Mouse (Mus musculus): ENCODE data around the gene Il17rc.

Il17rc gene

DNA sequence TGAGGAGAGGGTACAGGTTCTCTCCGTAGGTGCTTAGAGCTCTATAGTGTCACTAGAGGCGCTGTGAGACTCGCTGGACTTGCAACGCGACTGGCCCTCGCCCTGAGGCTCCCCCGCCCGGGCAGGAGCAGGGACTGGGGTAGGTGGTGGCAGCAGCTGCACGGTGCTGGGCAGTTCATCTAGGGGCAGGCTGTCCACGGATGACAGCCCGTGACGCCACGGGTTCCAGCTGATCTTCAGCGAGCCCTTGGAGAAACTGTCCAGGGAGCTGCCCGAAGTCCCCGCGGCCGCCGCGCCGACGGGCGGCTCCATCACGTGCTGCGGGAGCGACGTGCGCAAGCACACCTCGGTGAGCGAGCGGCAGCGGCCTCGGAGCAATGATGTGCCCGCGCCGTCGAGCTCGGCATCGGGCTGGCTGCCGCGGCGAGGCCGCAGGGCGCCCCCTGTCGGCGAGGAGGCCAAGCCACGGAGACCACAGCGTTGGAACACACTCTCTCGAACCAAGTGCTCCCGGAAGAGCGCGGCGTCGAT lies 23.1 kb downstream of the Il17rc start:
- ATAC-seq (ENCODE audit: low TSS enrichment) = peak; percentile 53

DNA sequence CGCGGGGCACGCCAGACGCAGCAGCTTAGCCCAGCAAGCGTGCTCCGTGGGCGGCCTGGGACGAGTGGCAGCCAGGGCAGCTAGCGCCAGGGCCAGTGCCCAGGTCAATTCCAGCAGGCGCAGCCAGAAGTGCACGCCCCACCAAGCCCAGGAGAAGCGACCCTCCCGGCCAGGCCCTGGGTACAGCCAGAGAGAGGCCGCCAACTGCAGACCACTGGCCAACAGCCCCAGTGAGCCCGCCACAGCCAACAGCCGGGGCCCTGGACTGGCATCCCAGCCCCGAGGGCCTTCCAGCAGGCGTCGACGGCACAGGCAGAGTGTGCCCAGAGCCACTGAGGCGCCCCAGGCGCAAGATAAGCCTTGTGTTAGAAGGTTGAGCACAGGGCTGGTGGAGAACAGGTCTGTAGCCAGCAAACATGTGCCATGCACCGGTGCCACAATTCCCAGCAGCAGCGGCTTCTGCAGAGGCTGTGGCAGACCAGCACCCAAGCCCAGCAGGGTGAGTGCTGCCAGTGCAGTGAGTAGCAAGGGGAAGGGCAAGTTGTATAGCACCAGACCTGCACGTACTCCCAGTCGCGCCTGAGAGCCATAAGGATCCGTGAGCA lies 23.9 kb downstream of the Il17rc start:
- no peak for ATAC-seq (ENCODE audit: low TSS enrichment)

DNA sequence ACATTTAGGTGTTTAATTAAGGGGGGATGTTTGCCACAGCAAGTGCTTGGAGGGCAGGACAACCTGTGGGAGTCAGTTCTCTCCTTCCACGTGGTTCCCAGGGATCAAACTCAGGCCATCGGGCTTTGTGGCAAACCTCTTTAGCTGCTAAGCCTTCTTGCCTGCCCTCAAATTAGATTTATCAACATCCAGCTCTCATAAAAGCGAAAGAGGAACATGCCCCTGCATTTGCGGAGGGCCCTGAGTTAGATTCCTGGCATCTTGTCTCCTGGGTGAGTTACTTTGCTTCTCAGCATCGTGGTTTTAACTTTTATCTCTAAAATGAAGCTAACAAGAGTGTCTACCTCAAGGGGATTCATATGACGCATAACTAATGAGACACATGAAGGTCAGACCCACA lies 28.1 kb downstream of the Il17rc start:
- ATAC-seq (ENCODE audit: low TSS enrichment) = no peak

DNA sequence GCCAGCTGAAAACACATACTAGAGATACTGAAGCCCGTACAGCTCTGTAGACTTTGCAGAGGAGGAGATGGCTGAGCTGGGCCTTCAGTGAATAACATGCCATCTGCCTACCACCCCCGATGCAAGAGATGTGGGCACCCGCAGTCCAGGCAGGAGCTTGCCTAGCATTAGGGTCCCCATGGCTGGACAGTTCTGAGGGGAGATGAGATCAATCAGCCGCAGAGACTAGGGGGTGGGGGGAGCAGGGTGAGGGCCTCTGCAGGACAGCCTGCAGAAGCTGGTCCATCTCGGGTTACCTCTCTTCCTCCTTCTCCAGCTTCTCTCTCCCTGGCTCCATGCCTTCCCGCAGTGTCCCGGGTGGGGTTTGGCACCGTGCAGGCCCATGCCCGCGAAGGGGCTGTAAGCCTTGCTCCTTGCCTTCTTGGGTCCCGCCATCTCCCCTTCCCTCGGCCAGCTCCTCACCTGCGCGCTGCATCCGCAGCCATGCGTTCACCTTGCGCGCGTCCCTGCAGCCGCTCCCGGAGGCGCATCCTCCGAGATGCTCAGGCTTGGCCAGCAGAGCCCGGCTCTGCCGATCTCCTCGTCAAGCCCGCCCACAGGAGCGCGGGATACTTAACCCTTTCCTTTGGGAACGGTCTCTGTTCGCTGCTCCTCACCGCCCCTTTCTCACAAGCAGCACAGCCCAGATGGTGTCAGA lies 30.3 kb downstream of the Il17rc start, which contains the start of gene Prrt3:
TSS of gene Prrt3 (minus strand) at position 544 of the 697 bp plus-strand sequence.
- ATAC-seq (ENCODE audit: low TSS enrichment) = peak; percentile 86

DNA sequence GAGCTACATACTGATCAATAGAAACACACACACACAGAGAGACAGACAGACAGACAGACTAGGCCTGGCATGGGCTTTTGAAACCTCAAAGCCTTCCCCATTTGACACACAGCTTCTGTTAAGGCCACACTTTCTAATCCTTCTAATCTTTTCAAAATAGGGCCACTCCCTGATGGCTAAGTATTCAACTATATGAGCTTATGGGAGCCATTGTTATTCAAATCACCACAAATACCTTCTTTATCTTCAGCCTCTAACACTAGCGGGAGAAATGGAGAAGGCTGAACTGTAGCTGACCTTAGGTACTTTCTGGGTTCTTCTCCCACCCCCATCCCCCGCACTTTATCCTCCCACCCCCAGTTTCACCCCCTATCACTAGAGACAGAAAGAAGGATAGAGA lies 31.6 kb downstream of the Il17rc start:
- no peak for ATAC-seq (ENCODE audit: low TSS enrichment)

DNA sequence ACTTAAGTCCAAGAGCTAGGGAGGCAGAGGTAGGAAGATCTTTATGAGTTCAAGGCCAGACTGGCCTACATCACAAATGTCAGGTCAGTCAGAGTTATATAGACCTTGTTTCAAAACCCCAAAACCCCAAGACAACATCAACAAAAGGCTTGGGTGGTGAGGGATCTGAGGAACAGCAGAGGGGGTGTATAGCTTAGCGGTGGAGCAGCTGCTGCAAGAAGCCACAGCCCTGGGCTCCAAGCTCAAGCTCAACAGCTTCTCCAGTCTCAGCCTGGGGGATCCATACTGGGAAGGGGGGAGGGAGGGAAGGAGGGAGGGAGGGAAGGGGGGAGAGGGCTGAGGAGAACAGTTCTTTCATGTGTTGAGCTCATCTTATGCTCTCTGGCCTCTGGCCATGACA lies 34.5 kb downstream of the Il17rc start:
- no peak for ATAC-seq (ENCODE audit: low TSS enrichment)

DNA sequence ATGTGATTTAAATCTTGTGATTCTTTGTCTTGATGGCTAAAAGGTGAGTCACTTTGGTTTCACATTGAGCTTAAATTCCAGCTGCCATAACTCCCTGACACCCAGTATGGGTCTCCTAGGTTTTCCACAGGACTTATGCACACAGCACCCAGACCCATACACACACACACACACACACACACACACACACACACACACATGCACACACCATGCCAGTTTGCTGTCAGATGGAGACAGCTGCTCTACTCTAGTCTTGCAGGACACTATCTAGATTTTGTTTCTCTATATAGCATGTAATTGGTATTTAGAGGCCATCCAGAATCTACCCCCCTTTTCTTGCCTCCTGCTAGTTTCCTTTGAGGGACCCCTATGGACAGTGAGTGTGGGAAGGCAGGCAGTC lies 35.9 kb downstream of the Il17rc start:
- ATAC-seq (ENCODE audit: low TSS enrichment) = no peak

DNA sequence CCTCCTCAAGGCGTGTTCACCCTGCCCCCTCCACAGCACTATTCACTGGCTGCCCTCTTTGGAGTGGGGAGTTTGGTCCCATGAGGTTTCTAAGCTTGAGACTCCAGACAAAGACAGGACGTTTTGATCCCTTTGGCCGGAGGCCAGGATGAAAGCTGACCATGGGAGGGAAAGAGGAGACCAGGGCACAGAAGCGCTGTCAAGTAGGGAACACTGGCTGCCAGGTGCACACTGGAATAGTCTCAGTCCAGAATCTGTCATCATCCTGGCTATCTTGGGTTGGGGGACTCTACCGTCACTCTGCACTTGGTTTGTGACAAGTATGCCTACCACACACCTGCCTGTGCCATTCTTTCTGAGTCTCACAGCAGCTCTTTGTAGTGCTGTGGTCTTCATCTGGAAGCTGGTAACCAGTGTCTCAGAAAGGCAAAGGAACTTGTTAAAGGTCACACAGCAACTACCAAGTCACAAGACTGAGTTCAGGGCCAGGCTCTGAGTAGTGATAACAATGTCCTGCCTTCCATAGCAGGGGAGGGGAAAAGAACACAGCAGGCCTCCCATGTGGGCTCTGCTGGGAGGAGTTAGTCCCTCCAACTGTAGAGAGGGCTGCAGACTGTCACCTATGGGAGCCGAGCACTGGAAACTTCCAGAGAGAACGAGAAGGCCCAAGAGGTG lies 37.2 kb downstream of the Il17rc start:
- ATAC-seq (ENCODE audit: low TSS enrichment) = no peak

DNA sequence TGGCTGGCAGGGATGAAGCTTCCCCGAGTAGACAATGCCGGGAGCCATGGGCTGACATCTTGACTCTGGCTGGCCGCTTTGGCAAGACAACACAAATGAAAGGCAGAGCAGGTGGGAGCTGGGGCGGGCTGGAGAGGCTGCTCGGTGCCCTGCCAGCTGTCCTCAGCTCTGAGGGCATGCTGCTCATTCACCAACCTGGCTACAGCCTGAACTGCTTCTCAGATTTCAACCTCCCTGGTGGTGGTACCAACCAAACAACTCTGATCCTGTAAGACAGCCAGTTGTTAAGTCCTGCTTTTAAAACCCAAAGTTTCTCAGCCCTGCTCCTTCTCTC lies 37.7 kb downstream of the Il17rc start:
- no peak for ATAC-seq (ENCODE audit: low TSS enrichment)

DNA sequence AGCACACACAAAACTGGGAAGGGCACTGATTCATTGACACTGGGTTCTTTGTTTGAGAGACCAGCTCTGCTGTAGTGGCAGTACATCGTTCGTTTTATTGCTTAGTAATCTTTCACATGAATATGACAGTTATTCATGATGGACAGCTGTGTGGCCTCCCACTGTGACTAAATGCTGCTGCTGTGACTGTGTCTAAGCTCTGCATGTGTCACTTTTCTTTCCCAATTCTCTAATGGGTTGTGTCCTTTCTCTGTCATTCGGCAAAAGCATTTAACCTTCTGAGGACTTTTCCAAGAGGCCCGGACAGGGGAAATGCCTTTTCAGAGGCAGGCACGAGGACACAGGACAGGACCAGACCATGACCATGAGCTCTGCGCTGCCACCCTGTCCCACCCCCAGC lies 42.7 kb downstream of the Il17rc start:
- no peak for ATAC-seq (ENCODE audit: low TSS enrichment)

DNA sequence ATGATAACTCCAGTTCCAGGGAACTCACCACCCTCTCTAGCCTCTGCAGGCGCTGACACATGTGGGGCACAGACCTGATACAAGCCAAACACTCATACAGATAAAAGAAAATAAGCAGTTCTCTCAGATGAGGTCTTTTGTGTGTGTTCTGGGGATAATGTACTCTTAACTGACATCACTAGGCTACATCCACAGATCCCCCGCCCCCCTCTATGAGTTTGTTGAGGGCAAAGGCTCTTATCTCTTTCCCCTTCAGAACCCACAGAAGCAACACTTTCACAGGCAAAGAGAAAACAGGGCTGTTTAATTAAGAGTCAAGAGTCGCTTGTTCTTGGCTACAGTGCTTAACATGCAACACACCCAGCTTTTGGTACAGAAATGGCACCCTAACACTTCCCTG lies 43.4 kb downstream of the Il17rc start:
- no peak for ATAC-seq (ENCODE audit: low TSS enrichment)

DNA sequence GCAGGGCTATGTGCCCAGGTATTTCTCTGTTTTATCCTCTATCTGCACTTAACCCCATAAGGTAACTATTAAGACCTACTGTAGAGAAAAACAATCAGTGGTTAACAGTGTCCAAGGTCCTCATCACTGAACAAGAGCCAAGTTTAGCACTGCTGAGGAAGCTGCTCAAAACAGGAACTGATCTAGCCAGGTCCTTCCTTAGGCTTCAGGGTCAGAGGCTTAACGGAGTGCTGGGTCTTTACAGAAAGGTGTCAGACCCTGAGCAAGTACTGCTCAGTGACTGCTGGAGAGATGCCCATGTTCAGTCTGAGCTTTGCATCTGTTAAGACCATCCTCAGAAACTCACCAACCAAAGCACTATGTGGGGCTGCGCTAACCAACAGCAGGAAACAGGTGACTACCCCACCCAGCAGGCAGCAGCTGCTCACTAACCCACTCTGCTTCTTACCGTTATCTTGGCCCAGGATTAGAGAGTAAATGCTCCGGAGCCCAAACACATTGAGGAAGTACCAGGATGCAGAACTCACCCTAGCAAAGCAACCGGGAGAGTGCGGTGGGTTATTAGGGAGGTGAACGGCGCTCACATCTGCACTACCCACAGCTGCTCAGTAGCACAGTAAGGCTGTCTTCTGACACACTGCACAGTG lies 46.3 kb downstream of the Il17rc start:
- no peak for ATAC-seq (ENCODE audit: low TSS enrichment)

DNA sequence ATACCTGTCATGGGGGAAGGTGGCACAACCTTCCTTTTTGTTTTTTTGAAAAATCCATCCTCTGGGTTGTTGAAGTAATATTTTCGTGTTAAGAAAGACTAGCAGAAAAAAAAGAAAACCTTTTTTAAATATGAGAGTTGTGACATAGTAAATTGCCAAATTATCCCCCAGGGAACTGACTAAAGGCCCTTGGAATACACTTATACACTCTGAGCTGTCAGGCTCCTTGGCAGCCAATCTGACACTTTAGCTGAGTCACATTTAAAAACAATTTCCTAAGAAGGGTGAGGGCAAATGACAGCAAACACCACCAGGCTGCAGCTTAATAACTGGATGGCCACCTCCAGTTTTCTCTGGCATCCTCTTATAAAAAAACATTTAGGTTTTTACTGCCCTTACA lies 51.1 kb downstream of the Il17rc start:
- ATAC-seq (ENCODE audit: low TSS enrichment) = no peak

DNA sequence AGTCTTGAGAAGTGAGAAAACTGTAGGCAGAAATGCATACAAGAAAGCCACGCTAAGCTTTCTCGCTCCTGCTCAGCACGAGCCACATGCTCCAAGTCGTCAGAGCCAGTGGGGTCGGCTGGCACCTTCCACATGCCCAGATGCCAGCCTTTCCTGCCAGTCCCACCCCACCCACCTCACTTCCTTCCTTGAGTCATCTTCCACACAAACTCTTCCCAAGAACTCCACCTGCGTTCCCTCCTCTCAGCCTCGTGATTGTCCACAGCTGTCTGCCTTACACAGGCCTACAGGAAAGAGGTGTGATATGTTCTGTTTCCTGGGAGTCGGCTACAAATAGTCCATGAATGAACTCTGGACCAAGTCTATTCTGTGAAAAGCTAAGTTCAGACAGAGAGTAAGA lies 52.2 kb downstream of the Il17rc start:
- ATAC-seq (ENCODE audit: low TSS enrichment) = peak; percentile 64

DNA sequence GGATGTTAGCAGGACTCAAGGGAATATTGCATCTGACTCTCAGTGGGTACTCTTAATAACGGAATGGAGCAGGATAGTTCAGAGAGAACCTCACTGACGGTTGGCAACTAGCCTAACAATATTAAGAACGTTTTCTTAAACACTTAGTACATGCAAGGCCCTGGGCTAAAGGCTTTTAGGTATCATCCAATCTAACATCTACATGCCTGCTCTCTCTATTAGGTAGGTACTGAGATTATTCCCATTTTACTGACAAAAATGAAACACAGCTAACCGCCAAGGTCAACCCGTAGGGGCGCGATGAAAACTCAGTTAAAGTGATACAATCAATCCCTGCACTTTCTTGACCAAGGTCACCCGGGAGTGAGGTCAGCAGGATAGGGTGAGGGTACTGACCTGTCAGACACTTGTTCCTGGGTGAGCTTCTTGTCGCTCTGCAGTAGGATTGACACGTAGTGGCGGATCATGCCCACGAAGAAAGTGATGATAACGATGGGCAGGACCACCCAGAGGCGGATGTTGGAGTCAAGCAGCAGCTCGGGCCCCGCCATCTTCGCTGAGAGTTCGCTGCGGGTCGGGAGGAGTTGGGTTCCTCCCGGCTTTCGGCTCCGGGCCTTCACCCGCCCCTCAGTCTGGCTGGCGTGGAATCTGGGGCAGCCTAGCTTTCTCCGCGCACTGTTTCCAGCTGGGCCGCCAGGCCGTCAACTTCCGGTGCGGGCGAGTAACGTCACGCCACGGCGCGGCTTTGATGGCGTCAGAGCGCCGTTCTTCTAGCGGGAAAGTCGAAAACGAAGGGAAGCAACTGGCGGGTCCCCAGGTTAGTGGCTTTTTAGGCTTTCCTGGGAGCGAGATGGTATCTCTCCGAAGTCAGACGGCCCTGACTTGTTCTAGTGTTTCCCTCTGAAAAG lies 60.0 kb downstream of the Il17rc start, which contains the start of the genes Emc3 and Fancd2:
TSS of gene Emc3 (minus strand) at position 721 of the 908 bp plus-strand sequence.
TSS of gene Fancd2 (plus strand) at position 751 of the 908 bp plus-strand sequence.
- peak; percentile 95 for ATAC-seq (ENCODE audit: low TSS enrichment)

DNA sequence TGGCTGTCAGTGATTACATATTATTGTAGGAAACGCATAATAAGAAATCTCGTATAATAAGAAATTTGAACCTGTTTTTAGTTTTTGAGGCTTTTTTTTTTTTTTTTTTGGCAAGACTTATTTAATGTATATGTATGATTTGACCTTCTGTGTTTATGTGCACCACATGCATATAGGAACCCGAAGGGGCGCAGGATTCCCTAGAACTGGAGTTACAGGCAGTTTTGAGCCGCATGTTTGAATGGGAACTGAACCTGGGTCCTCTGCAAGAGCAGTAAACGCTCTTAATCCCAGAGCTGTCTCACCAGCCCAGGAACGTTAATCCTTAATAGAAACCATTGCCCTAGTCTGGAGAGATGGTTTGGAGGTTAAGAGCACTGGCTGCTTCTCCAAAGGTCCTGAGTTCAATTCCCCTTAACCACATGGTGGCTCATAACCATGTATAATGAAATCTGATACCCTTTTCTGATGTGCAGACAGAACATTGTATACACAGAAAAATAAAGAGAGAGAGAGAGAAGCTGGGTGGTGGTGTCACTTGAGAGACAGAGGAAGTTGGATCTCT lies 60.7 kb downstream of the Il17rc start:
- ATAC-seq (ENCODE audit: low TSS enrichment) = no peak
